15 mouse cellular contexts compared by ENCODE assay signal in genomic region chr5:113344635-113345386, GRCm38 (mm10). TPM values are rescaled to one million over a fixed set of nuclear protein-coding genes. Genes with fewer than 3 reads are reported as not detected.
DNase-seq lines count a peak whose midpoint lies in the region; ATAC-seq lines count a peak whose summit lies in the region.
"Had no signal": no experiment of that assay in that cellular context is flagged by ENCODE, and none has a peak within 500 bp of the region (broad histone marks: within the 10 kb centered on the region; RNA-seq: fewer than 3 reads in every experiment).

No protein-coding gene starts in this region.

- H3K27ac ChIP-seq in embryonic facial prominence, embryonic 13.5 days, result no peak overlapping the region
- no peak overlapping the region for H3K27ac ChIP-seq in embryonic facial prominence, embryonic 10.5 days (replicated peaks)
- H3K27ac ChIP-seq in neural tube, embryonic 12.5 days, result no peak overlapping the region
- H3K27ac ChIP-seq in forebrain, embryonic 13.5 days, result no peak overlapping the region
- no peak overlapping the region for H3K27ac ChIP-seq in midbrain, embryonic 15.5 days
- H3K27ac ChIP-seq: embryonic facial prominence, embryonic 12.5 days; heart, adult 2 months; liver, embryonic 13.5 days had no signal

- H3K9ac ChIP-seq in embryonic facial prominence, embryonic 13.5 days, result no peak overlapping the region
- H3K9ac ChIP-seq in neural tube, embryonic 12.5 days, result 0 out of 2 replicates have a peak overlapping the region, but pooled peaks have one; percentile 23
- no peak overlapping the region for H3K9ac ChIP-seq in forebrain, embryonic 13.5 days
- no peak overlapping the region for H3K9ac ChIP-seq in midbrain, embryonic 15.5 days
- H3K9ac ChIP-seq: embryonic facial prominence, embryonic 12.5 days; liver, embryonic 13.5 days had no signal

- WGBS in embryonic facial prominence, embryonic 13.5 days, result 25% methylated on average over 16 of the region's 16 CpGs
- 30% methylated on average over 16 of the region's 16 CpGs for WGBS in embryonic facial prominence, embryonic 10.5 days
- 35% methylated on average over 16 of the region's 16 CpGs for WGBS in neural tube, embryonic 12.5 days
- WGBS in forebrain, embryonic 13.5 days, result 32% methylated on average over 16 of the region's 16 CpGs
- 30% methylated on average over 16 of the region's 16 CpGs for WGBS in midbrain, embryonic 15.5 days

- no peak overlapping the region for H3K4me3 ChIP-seq in embryonic facial prominence, embryonic 13.5 days
- no peak overlapping the region for H3K4me3 ChIP-seq in embryonic facial prominence, embryonic 10.5 days
- no peak overlapping the region for H3K4me3 ChIP-seq in neural tube, embryonic 12.5 days
- H3K4me3 ChIP-seq in forebrain, embryonic 13.5 days, result no peak overlapping the region
- H3K4me3 ChIP-seq in midbrain, embryonic 15.5 days, result no peak overlapping the region
- H3K4me3 ChIP-seq: embryonic facial prominence, embryonic 12.5 days; heart, adult 2 months; liver, embryonic 13.5 days had no signal

- peak overlapping the region; percentile 26; the same call in 1 of the 2 replicates for H3K4me2 ChIP-seq in embryonic facial prominence, embryonic 13.5 days
- H3K4me2 ChIP-seq in neural tube, embryonic 12.5 days (replicated peaks), result peak overlapping the region; percentile 12; the same call in 1 of the 2 replicates
- H3K4me2 ChIP-seq in forebrain, embryonic 13.5 days, result peak overlapping the region; percentile 11
- peak overlapping the region; percentile 22; the same call in 1 of the 2 replicates for H3K4me2 ChIP-seq in midbrain, embryonic 15.5 days
- H3K4me2 ChIP-seq: embryonic facial prominence, embryonic 12.5 days; liver, embryonic 13.5 days had no signal

- peaks cover 82% of the 10 kb centered on the region for H3K27me3 ChIP-seq in embryonic facial prominence, embryonic 13.5 days
- peaks cover 92% of the 10 kb centered on the region for H3K27me3 ChIP-seq in embryonic facial prominence, embryonic 10.5 days (replicated peaks; ENCODE audit: low read depth, poor library complexity, severe bottlenecking)
- H3K27me3 ChIP-seq in neural tube, embryonic 12.5 days (replicated peaks), result peaks cover 53% of the 10 kb centered on the region
- peaks cover 61% of the 10 kb centered on the region for H3K27me3 ChIP-seq in forebrain, embryonic 13.5 days
- peaks cover 45% of the 10 kb centered on the region for H3K27me3 ChIP-seq in midbrain, embryonic 15.5 days (replicated peaks)

- peaks cover 7% of the 10 kb centered on the region; the same call in 1 of the 2 replicates for H3K4me1 ChIP-seq in embryonic facial prominence, embryonic 13.5 days
- H3K4me1 ChIP-seq in embryonic facial prominence, embryonic 10.5 days, result peaks cover 39% of the 10 kb centered on the region
- peaks cover 15% of the 10 kb centered on the region for H3K4me1 ChIP-seq in neural tube, embryonic 12.5 days
- H3K4me1 ChIP-seq in forebrain, embryonic 13.5 days, result peaks cover 38% of the 10 kb centered on the region
- peaks cover 29% of the 10 kb centered on the region for H3K4me1 ChIP-seq in midbrain, embryonic 15.5 days
- H3K4me1 ChIP-seq: liver, embryonic 13.5 days had no signal

- no peaks in the 10 kb centered on the region for H3K9me3 ChIP-seq in embryonic facial prominence, embryonic 13.5 days
- H3K9me3 ChIP-seq in embryonic facial prominence, embryonic 10.5 days, result no peaks in the 10 kb centered on the region
- H3K9me3 ChIP-seq in neural tube, embryonic 12.5 days, result no peaks in the 10 kb centered on the region
- H3K9me3 ChIP-seq in forebrain, embryonic 13.5 days (replicated peaks), result no peaks in the 10 kb centered on the region
- no peaks in the 10 kb centered on the region for H3K9me3 ChIP-seq in midbrain, embryonic 15.5 days
- H3K9me3 ChIP-seq: embryonic facial prominence, embryonic 12.5 days; liver, embryonic 13.5 days had no signal

- no peak for ATAC-seq in embryonic facial prominence, embryonic 13.5 days (ENCODE audit: insufficient number of reproducible peaks, insufficient read depth, low FRiP score, low TSS enrichment, low read depth)
- ATAC-seq in neural tube, embryonic 12.5 days (ENCODE audit: low FRiP score, low read depth), result no peak
- no peak for ATAC-seq in forebrain, embryonic 13.5 days
- no peak for ATAC-seq in midbrain, embryonic 15.5 days (replicated peaks)
- ATAC-seq: intestine, embryonic 16.5 days had no signal

- no peaks in the 10 kb centered on the region for H3K36me3 ChIP-seq in embryonic facial prominence, embryonic 13.5 days
- H3K36me3 ChIP-seq in embryonic facial prominence, embryonic 10.5 days (replicated peaks), result no peaks in the 10 kb centered on the region
- H3K36me3 ChIP-seq in neural tube, embryonic 12.5 days, result no peaks in the 10 kb centered on the region
- no peaks in the 10 kb centered on the region for H3K36me3 ChIP-seq in forebrain, embryonic 13.5 days (ENCODE audit: poor library complexity, severe bottlenecking)
- H3K36me3 ChIP-seq in midbrain, embryonic 15.5 days (replicated peaks), result no peaks in the 10 kb centered on the region
- H3K36me3 ChIP-seq: embryonic facial prominence, embryonic 12.5 days; liver, embryonic 13.5 days had no signal

- no peak for DNase-seq in embryonic facial prominence, embryonic 10.5 days (ENCODE audit: low spot score)
- DNase-seq in neural tube, embryonic 10.5 days (ENCODE audit: extremely low spot score, low spot score), result no peak
- DNase-seq in cerebellum, adult 8-10 months, result no peak
- DNase-seq in lung, postnatal 14 days, result no peak
- DNase-seq: cerebellum, adult 9-11 months; heart, adult 2 months; kidney, postnatal 14 days; liver, embryonic 13.5 days; lung, postnatal 10 days had no signal

RNA-seq across cellular contexts. Expression of gene Aym1, which starts 12.3 kb away (rescaled TPM):
- not detected in 2 replicates for polyA plus RNA-seq in embryonic facial prominence, embryonic 13.5 days (2015; fragmentation: Nextera tagmentation; extraction: Ambion mirVana)
- polyA plus RNA-seq in embryonic facial prominence, embryonic 10.5 days (2016; fragmentation: Nextera tagmentation; extraction: Ambion mirVana), result not detected in 2 replicates
- not detected in 2 replicates for polyA plus RNA-seq in neural tube, embryonic 12.5 days (2016; fragmentation: Nextera tagmentation; extraction: Ambion mirVana)
- polyA plus RNA-seq in forebrain, embryonic 13.5 days (2015; fragmentation: Nextera tagmentation; extraction: Ambion mirVana), result not detected in 2 replicates
- polyA plus RNA-seq in midbrain, embryonic 15.5 days (2015; fragmentation: Nextera tagmentation; extraction: Ambion mirVana), result not detected in 2 replicates
- polyA plus RNA-seq: embryonic facial prominence, embryonic 12.5 days; heart, adult 2 months; intestine, embryonic 16.5 days; liver, embryonic 13.5 days had no signal

RNA-seq across cellular contexts. Expression of gene Sgsm1, which starts 34.2 kb away (rescaled TPM):
- polyA plus RNA-seq in embryonic facial prominence, embryonic 13.5 days (2015; fragmentation: Nextera tagmentation; extraction: Ambion mirVana), result 2.7 and 3.5 TPM in 2 replicates
- 15.1 and 18.0 TPM in 2 replicates for polyA plus RNA-seq in embryonic facial prominence, embryonic 10.5 days (2016; fragmentation: Nextera tagmentation; extraction: Ambion mirVana)
- polyA plus RNA-seq in neural tube, embryonic 12.5 days (2016; fragmentation: Nextera tagmentation; extraction: Ambion mirVana), result 12.8 and 13.9 TPM in 2 replicates
- polyA plus RNA-seq in forebrain, embryonic 13.5 days (2015; fragmentation: Nextera tagmentation; extraction: Ambion mirVana), result 9.8 and 11.9 TPM in 2 replicates
- polyA plus RNA-seq in midbrain, embryonic 15.5 days (2015; fragmentation: Nextera tagmentation; extraction: Ambion mirVana), result 23.9 and 27.4 TPM in 2 replicates
